Mouse (Mus musculus) frontal cortex, postnatal 36 days (tissue): ENCODE measurements around the gene Cd160.

Source experiments
- DNase-seq, 2 experiments: peaks; one replicate each; pipeline ENCODE4 v3.0.0; 2022; ENCODE audit warnings: low spot score in 2 of 2

The Cd160 gene

GRCm38 (mm10) chr3:96828984-96829383 is at the start of gene Cd160, which contains the start of gene Pdzk1:
TSS of gene Cd160 (minus strand) at chr3:96829351.
TSS of gene Pdzk1 (plus strand) at chr3:96829284.
- DNase-seq: no peak

GRCm38 (mm10) chr3:96874808-96875571 is 45.8 kb upstream of the Cd160 start:
- DNase-seq: no peak

GRCm38 (mm10) chr3:96872501-96872900 is 43.4 kb upstream of the Cd160 start:
- DNase-seq: no peak

- DNase-seq: no peak
Measured at GRCm38 (mm10) chr3:96871070-96871469, 41.9 kb upstream of the Cd160 start.

GRCm38 (mm10) chr3:96870270-96870669 is 41.1 kb upstream of the Cd160 start:
- no peak for DNase-seq

GRCm38 (mm10) chr3:96869091-96869490 is 39.9 kb upstream of the Cd160 start:
- no peak for DNase-seq

- no peak for DNase-seq
Measured at GRCm38 (mm10) chr3:96868566-96868965, 39.4 kb upstream of the Cd160 start.

GRCm38 (mm10) chr3:96867863-96868262 is 38.7 kb upstream of the Cd160 start:
- no peak for DNase-seq

- DNase-seq: no peak
Measured at GRCm38 (mm10) chr3:96860498-96860897, 31.3 kb upstream of the Cd160 start.

- no peak for DNase-seq
Measured at GRCm38 (mm10) chr3:96855833-96856232, 26.7 kb upstream of the Cd160 start.

GRCm38 (mm10) chr3:96854376-96854775 is 25.2 kb upstream of the Cd160 start:
- DNase-seq: no peak

- no peak for DNase-seq
Measured at GRCm38 (mm10) chr3:96852561-96852960, 23.4 kb upstream of the Cd160 start.

GRCm38 (mm10) chr3:96849168-96849727 is 20.1 kb upstream of the Cd160 start:
- peak in 1 of 2 experiments; percentile 7 for DNase-seq

- no peak for DNase-seq
Measured at GRCm38 (mm10) chr3:96848470-96848869, 19.3 kb upstream of the Cd160 start.

GRCm38 (mm10) chr3:96847661-96848060 is 18.5 kb upstream of the Cd160 start:
- no peak for DNase-seq

GRCm38 (mm10) chr3:96846985-96847384 is 17.8 kb upstream of the Cd160 start:
- DNase-seq: no peak

GRCm38 (mm10) chr3:96845806-96846205 is 16.7 kb upstream of the Cd160 start:
- DNase-seq: no peak

GRCm38 (mm10) chr3:96845191-96845590 is 16.0 kb upstream of the Cd160 start:
- DNase-seq: no peak

- DNase-seq: no peak
Measured at GRCm38 (mm10) chr3:96838996-96839645, 10.0 kb upstream of the Cd160 start.

- DNase-seq: no peak
Measured at GRCm38 (mm10) chr3:96836414-96836813, 7.3 kb upstream of the Cd160 start.

GRCm38 (mm10) chr3:96834587-96835348 is 5.6 kb upstream of the Cd160 start:
- DNase-seq: no peak

GRCm38 (mm10) chr3:96832930-96833329 is 3.8 kb upstream of the Cd160 start:
- DNase-seq: no peak
